Comparison of ENCODE assay signal across 9 mouse cellular contexts in genomic region chr1:88839977-88840628, GRCm38 (mm10).
DNase-seq lines count a peak whose midpoint lies in the region; ATAC-seq and TF ChIP-seq lines count a peak whose summit lies in the region.
"Had no signal": no experiment of that assay in that cellular context is flagged by ENCODE, and none has a peak within 500 bp of the region (broad histone marks: within the 10 kb centered on the region; RNA-seq: fewer than 3 reads in every experiment).

No protein-coding gene starts in this region.

- no peak for DNase-seq in stomach, postnatal 0 days (ENCODE audit: low spot score)
- no peak for DNase-seq in spleen, postnatal 4 days (ENCODE audit: low spot score in 2 of 2)
- no peak for DNase-seq in lung, postnatal 4 days
- DNase-seq: lung, embryonic 14.5 days had no signal

- no peaks in the 10 kb centered on the region for H3K36me3 ChIP-seq in stomach, embryonic 16.5 days (ENCODE audit: control insufficient read depth, insufficient read depth, low read length)
- H3K36me3 ChIP-seq in stomach, postnatal 0 days (ENCODE audit: control insufficient read depth, insufficient read depth, low read length), result no peaks in the 10 kb centered on the region
- H3K36me3 ChIP-seq in forebrain, embryonic 13.5 days (ENCODE audit: poor library complexity, severe bottlenecking), result no peaks in the 10 kb centered on the region
- H3K36me3 ChIP-seq in limb, embryonic 12.5 days, result no peaks in the 10 kb centered on the region
- no peaks in the 10 kb centered on the region for H3K36me3 ChIP-seq in heart, embryonic 11.5 days (ENCODE audit: control insufficient read depth, insufficient read depth, low read length)

- no peak overlapping the region for H3K4me3 ChIP-seq in stomach, embryonic 16.5 days (replicated peaks; ENCODE audit: low read length)
- H3K4me3 ChIP-seq in stomach, postnatal 0 days (ENCODE audit: low read depth, low read length), result no peak overlapping the region
- H3K4me3 ChIP-seq in forebrain, embryonic 13.5 days, result no peak overlapping the region
- no peak overlapping the region for H3K4me3 ChIP-seq in limb, embryonic 12.5 days (replicated peaks)
- no peak overlapping the region for H3K4me3 ChIP-seq in heart, embryonic 11.5 days (ENCODE audit: low read depth, low read length)

- no peaks in the 10 kb centered on the region for H3K27me3 ChIP-seq in stomach, embryonic 16.5 days (ENCODE audit: control insufficient read depth, insufficient read depth, low read length)
- H3K27me3 ChIP-seq in stomach, postnatal 0 days (ENCODE audit: control insufficient read depth, insufficient read depth, low read length), result no peaks in the 10 kb centered on the region
- no peaks in the 10 kb centered on the region for H3K27me3 ChIP-seq in forebrain, embryonic 13.5 days
- H3K27me3 ChIP-seq in limb, embryonic 12.5 days, result no peaks in the 10 kb centered on the region
- H3K27me3 ChIP-seq in heart, embryonic 11.5 days (ENCODE audit: control insufficient read depth, insufficient read depth, low read length), result no peaks in the 10 kb centered on the region

- H3K4me2 ChIP-seq in stomach, embryonic 16.5 days (ENCODE audit: low read depth, low read length), result no peak overlapping the region
- H3K4me2 ChIP-seq in stomach, postnatal 0 days (replicated peaks; ENCODE audit: low read depth), result no peak overlapping the region
- H3K4me2 ChIP-seq in forebrain, embryonic 13.5 days, result 0 out of 2 replicates have a peak overlapping the region, but pooled peaks have one; percentile 2
- H3K4me2 ChIP-seq in limb, embryonic 12.5 days, result no peak overlapping the region
- H3K4me2 ChIP-seq in heart, embryonic 11.5 days, result no peak overlapping the region
- H3K4me2 ChIP-seq: lung, embryonic 14.5 days had no signal

- TF ChIP-seq EP300 in stomach, postnatal 0 days (optimal IDR thresholded peaks at IDR 0.05), result no peak

- ATAC-seq in stomach, embryonic 16.5 days (ENCODE audit: insufficient read depth, low FRiP score), result no peak; the same call in 1 of the 2 replicates
- ATAC-seq in stomach, postnatal 0 days (ENCODE audit: low FRiP score, low TSS enrichment), result no peak
- peak; percentile 84 for ATAC-seq in forebrain, embryonic 13.5 days
- ATAC-seq in limb, embryonic 12.5 days (ENCODE audit: insufficient number of reproducible peaks, insufficient read depth, low FRiP score, low TSS enrichment, low read depth), result no peak
- no peak for ATAC-seq in heart, embryonic 11.5 days (replicated peaks; ENCODE audit: insufficient number of reproducible peaks, low FRiP score, low TSS enrichment)
- ATAC-seq in activated CD4-positive, CD25-positive, alpha-beta regulatory T cell, adult 4 months, result no peak

- no peaks in the 10 kb centered on the region for H3K9me3 ChIP-seq in stomach, embryonic 16.5 days (replicated peaks; ENCODE audit: control insufficient read depth, low read length)
- H3K9me3 ChIP-seq in stomach, postnatal 0 days (ENCODE audit: control insufficient read depth, low read length), result no peaks in the 10 kb centered on the region
- no peaks in the 10 kb centered on the region for H3K9me3 ChIP-seq in forebrain, embryonic 13.5 days (replicated peaks)
- peaks cover 8% of the 10 kb centered on the region; the same call in 1 of the 2 replicates for H3K9me3 ChIP-seq in limb, embryonic 12.5 days
- no peaks in the 10 kb centered on the region for H3K9me3 ChIP-seq in heart, embryonic 11.5 days (replicated peaks; ENCODE audit: control insufficient read depth, low read length)

- 46% methylated on average over 9 of the region's 9 CpGs for WGBS in stomach, embryonic 16.5 days
- 42% methylated on average over 9 of the region's 9 CpGs for WGBS in stomach, postnatal 0 days
- 6% methylated on average over 9 of the region's 9 CpGs for whole genome bisulfite sequencing in forebrain, embryonic 13.5 days
- WGBS in limb, embryonic 12.5 days, result 62% methylated on average over 9 of the region's 9 CpGs
- WGBS in heart, embryonic 11.5 days (ENCODE audit: insufficient replicate concordance), result 55% methylated on average over 9 of the region's 9 CpGs

- peaks cover 9% of the 10 kb centered on the region for H3K4me1 ChIP-seq in stomach, embryonic 16.5 days (ENCODE audit: control insufficient read depth, insufficient read depth, low read length)
- no peaks in the 10 kb centered on the region for H3K4me1 ChIP-seq in stomach, postnatal 0 days (replicated peaks; ENCODE audit: control insufficient read depth, insufficient read depth)
- H3K4me1 ChIP-seq in forebrain, embryonic 13.5 days, result peaks cover 29% of the 10 kb centered on the region
- peaks cover 7% of the 10 kb centered on the region; the same call in 1 of the 2 replicates for H3K4me1 ChIP-seq in limb, embryonic 12.5 days (replicated peaks)
- H3K4me1 ChIP-seq in heart, embryonic 11.5 days (ENCODE audit: control insufficient read depth, insufficient read depth, low read length), result no peaks in the 10 kb centered on the region

- no peak for TF ChIP-seq CTCF in stomach, postnatal 0 days (IDR thresholded peaks at IDR 0.05; ENCODE audit: low read depth)

- no peak overlapping the region for H3K9ac ChIP-seq in stomach, embryonic 16.5 days (ENCODE audit: low read length)
- no peak overlapping the region for H3K9ac ChIP-seq in stomach, postnatal 0 days (ENCODE audit: low read length)
- peak overlapping the region; percentile 41; the same call in 1 of the 2 replicates for H3K9ac ChIP-seq in forebrain, embryonic 13.5 days
- H3K9ac ChIP-seq in limb, embryonic 12.5 days (replicated peaks), result no peak overlapping the region
- no peak overlapping the region for H3K9ac ChIP-seq in heart, embryonic 11.5 days (ENCODE audit: low read depth, low read length)
- H3K9ac ChIP-seq: lung, embryonic 14.5 days had no signal

- H3K27ac ChIP-seq in stomach, embryonic 16.5 days (ENCODE audit: low read length), result 0 out of 2 replicates have a peak overlapping the region, but pooled peaks have one; percentile 46
- no peak overlapping the region for H3K27ac ChIP-seq in stomach, postnatal 0 days (replicated peaks)
- H3K27ac ChIP-seq in forebrain, embryonic 13.5 days, result peak overlapping the region; percentile 76
- H3K27ac ChIP-seq in limb, embryonic 12.5 days, result peak overlapping the region; percentile 19; the same call in 1 of the 2 replicates
- H3K27ac ChIP-seq in heart, embryonic 11.5 days (ENCODE audit: low read depth, low read length), result no peak overlapping the region

Comparison
In these comparisons a context has a peak if more than half of its experiments do, and no peak if none do; other contexts are left out.
1. H3K27ac ChIP-seq: peak in stomach, embryonic 16.5 days (single experiment), forebrain, embryonic 13.5 days (single experiment) and limb, embryonic 12.5 days (single experiment); none in stomach, postnatal 0 days (single experiment) and heart, embryonic 11.5 days (single experiment).